In genomic region chr4:124928102-124928501, GRCm38 (mm10) we compare ENCODE assay signal across 20 mouse cellular contexts. TPM values are rescaled to one million over a fixed set of nuclear protein-coding genes. Genes with fewer than 3 reads are reported as not detected.
"Had no signal": no experiment of that assay in that cellular context is flagged by ENCODE, and none has a peak within 500 bp of the region (broad histone marks: within the 10 kb centered on the region; RNA-seq: fewer than 3 reads in every experiment).

No protein-coding gene starts in this region.

- H3K9ac ChIP-seq: limb, embryonic 13.5 days; liver, embryonic 14.5 days; neural tube, embryonic 15.5 days; stomach, embryonic 15.5 days had no signal

- H3K9me3 ChIP-seq: limb, embryonic 13.5 days; midbrain, embryonic 10.5 days; neural tube, embryonic 15.5 days; stomach, embryonic 15.5 days had no signal

- DNase-seq: kidney, adult 9 months; left cerebral cortex, postnatal 4 days; lung, adult 18-20 months; lung, postnatal 36 days; midbrain, embryonic 14.5 days; right cerebral cortex, adult 18-20 months; right cerebral cortex, postnatal 4 days; spleen, adult 18-20 months; thymus, postnatal 36 days had no signal

- H3K36me3 ChIP-seq: neural tube, embryonic 15.5 days had no signal

- H3K27me3 ChIP-seq: limb, embryonic 13.5 days; neural tube, embryonic 15.5 days; stomach, embryonic 15.5 days had no signal

- H3K4me3 ChIP-seq: limb, embryonic 13.5 days; midbrain, embryonic 10.5 days; myocyte; neural tube, embryonic 15.5 days; stomach, embryonic 15.5 days had no signal

- H3K4me1 ChIP-seq: limb, embryonic 13.5 days; midbrain, embryonic 10.5 days; neural tube, embryonic 15.5 days; stomach, embryonic 15.5 days had no signal

- H3K4me2 ChIP-seq: limb, embryonic 13.5 days; neural tube, embryonic 15.5 days; stomach, embryonic 15.5 days had no signal

- H3K27ac ChIP-seq: kidney, postnatal 0 days; limb, embryonic 13.5 days; liver, embryonic 14.5 days; midbrain, embryonic 10.5 days; neural tube, embryonic 15.5 days; stomach, embryonic 15.5 days had no signal

RNA-seq across cellular contexts. Expression of gene Epha10, which starts 47.4 kb away (rescaled TPM):
- total RNA-seq: liver, adult 2 months; megakaryocyte progenitor cell, adult 5-6 weeks had no signal
- polyA plus RNA-seq: kidney, postnatal 0 days; liver, adult 2 months; liver, embryonic 14.5 days; lung, embryonic 16.5 days; myocyte; thymus, postnatal 0 days had no signal
